Mouse (Mus musculus) heart, postnatal 10 days (tissue): ENCODE data around the gene Skint5. TPM values are rescaled to one million over a fixed set of nuclear protein-coding genes. Genes with fewer than 3 reads are reported as not detected.
"Not testable (repeated sequence)": the region's sequence is repeated elsewhere in the genome, so short reads cannot be mapped to it uniquely, and the experiment has no call there.

Experiments used
- DNase-seq, 2 experiments: peaks; one replicate each; pipeline ENCODE4 v3.0.0; 2021
- intact Hi-C: fragments of 180-260 bp; cut with DNase I; formaldehyde crosslinking; loops from one replicate; pipeline ENCODE4 v1.15.1; 2025
- total RNA-seq, 2 experiments: library from RNA; stranded (reverse); gene quantifications; 2 replicates each; pipeline ENCODE4 v1.2.3; 2021

Gene Skint5
- total RNA-seq: not detected

GRCm38 (mm10) chr4:113999403-113999802 is at the start of gene Skint5:
Gene Skint5 (minus strand): TSS chr4:113999503.
- no peak for DNase-seq
- intact Hi-C loops: no loop called here

DNA sequence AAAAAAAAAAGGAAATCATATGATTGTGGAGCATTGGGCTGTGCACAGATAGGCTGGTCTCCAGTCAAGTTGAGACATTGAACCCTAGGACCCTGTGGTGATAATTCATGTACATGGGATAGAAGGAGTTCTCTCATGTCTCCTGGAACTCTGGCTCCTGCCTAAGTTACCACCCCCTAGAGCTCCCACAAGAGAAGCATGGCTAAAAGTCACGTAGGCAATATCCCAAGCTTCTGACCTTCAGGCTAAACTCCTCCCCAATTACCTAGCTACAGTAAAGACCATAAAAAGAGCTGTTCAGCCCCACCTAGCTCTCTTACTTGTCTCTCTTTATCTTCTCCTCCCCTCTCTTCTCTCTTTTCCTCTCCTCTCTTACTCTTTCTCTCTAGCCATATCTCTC is 42.0 kb downstream of the Skint5 start:
- intact Hi-C loops: no loop called here
- no peak for DNase-seq

- intact Hi-C loops: no loop called here
- DNase-seq: no peak
Measured at GRCm38 (mm10) chr4:113764182-113764581, 235.1 kb downstream of the Skint5 start.

DNA sequence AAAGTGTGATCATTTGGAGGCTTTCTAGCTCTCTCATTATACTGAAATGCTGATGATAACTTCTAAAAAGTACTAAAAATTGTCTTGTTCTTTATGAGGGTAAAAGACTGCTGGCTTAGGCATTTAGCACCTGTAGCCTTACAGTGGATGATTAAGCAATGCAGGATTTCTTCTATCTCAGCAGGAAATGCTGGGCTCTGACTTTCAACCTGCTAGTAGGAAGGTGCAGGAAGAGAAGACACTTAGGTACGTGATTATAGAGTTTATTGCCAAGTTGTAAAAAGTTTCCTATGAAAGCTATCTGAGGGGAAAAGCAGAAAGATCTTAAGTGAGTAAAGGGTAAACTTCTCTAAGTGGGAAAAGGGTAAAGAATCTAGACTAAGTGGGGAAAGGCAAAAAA is 235.6 kb downstream of the Skint5 start:
- intact Hi-C loops: no loop called here
- DNase-seq: no peak

- DNase-seq, intact Hi-C loops: not testable (repeated sequence)
Measured at GRCm38 (mm10) chr4:113448230-113448629, 551.1 kb downstream of the Skint5 start.

Other genes starting within 250 kb of the Skint5 start
- gene Skint11, start 163.9 kb upstream of the Skint5 start, total RNA-seq: not detected